Mouse (Mus musculus) layer of hippocampus, postnatal 25 days (tissue): ENCODE measurements around the gene Olfr1466. TPM values are rescaled to one million over a fixed set of nuclear protein-coding genes. Genes with fewer than 3 reads are reported as not detected.

ENCODE experiments used
- DNase-seq, 2 experiments: peaks; one replicate each; pipeline ENCODE4 v3.0.0; 2022; ENCODE audit warnings: mixed read lengths in 2 of 2, low spot score in 1 of 2; ENCODE audit errors: extremely low spot score in 1 of 2
- total RNA-seq, 2 experiments: library from RNA; stranded (reverse); gene quantifications; 2 replicates each; pipeline ENCODE4 v1.2.3; 2021

Olfr1466 gene
- total RNA-seq = not detected

DNA sequence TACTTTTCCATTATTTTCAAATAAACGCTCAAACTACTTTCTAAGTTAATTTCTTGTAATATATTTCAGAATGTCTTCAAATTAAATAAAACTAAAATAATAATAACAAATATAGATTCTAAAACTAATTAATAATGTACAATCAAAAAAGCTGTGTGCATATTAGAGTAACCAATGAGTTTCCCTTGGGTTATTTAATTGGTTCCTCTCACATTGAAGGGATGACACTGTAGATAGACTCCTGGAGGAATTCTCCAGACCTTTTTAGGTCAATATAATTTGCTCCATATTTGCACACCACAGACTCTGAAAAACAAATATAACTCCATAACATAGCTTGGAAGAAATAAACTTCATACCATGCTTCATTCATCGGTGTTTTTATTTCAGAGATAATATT lies at the start of gene Olfr1466:
TSS of gene Olfr1466 (plus strand) at position 301 of the 400 bp plus-strand sequence.
- DNase-seq = no peak

GRCm38 (mm10) chr19:13315441-13315840 lies 23.2 kb upstream of the Olfr1466 start, which contains the start of gene Olfr1465:
Gene Olfr1465, minus strand, starts transcription at chr19:13315541.
- no peak for DNase-seq

GRCm38 (mm10) chr19:13361936-13362335 lies 23.3 kb downstream of the Olfr1466 start, which contains the start of gene Olfr1467:
Gene Olfr1467, plus strand, starts transcription at chr19:13362236.
- no peak for DNase-seq

Other genes starting within 250 kb of the Olfr1466 start
- gene Olfr1457, start 241.0 kb upstream of the Olfr1466 start, total RNA-seq = not detected
- not detected for gene Olfr1458, start 232.1 kb upstream of the Olfr1466 start, total RNA-seq
- gene Olfr1459, start 189.3 kb upstream of the Olfr1466 start, total RNA-seq = under 1 TPM; 0.17 to 0.19 TPM
- not detected for gene Olfr1461, start 175.9 kb upstream of the Olfr1466 start, total RNA-seq
- not detected for gene Olfr1462, start 153.1 kb upstream of the Olfr1466 start, total RNA-seq
- gene Olfr1463, start 107.5 kb upstream of the Olfr1466 start, total RNA-seq = not detected
- not detected for gene Olfr1465, start 23.3 kb upstream of the Olfr1466 start, total RNA-seq
- not detected for gene Olfr1467, start 23.4 kb downstream of the Olfr1466 start, total RNA-seq
- gene Olfr1469, start 69.0 kb downstream of the Olfr1466 start, total RNA-seq = not detected
- not detected for gene Olfr1471, start 104.5 kb downstream of the Olfr1466 start, total RNA-seq
- not detected for gene Olfr1472, start 117.2 kb downstream of the Olfr1466 start, total RNA-seq
- gene Olfr1474, start 130.7 kb downstream of the Olfr1466 start, total RNA-seq = not detected
- gene Olfr1475, start 141.3 kb downstream of the Olfr1466 start, total RNA-seq = not detected
- not detected for gene Olfr1477, start 161.7 kb downstream of the Olfr1466 start, total RNA-seq
- gene Olfr1480, start 189.1 kb downstream of the Olfr1466 start, total RNA-seq = not detected
- gene Olfr1484, start 244.6 kb downstream of the Olfr1466 start, total RNA-seq = not detected